Mouse (Mus musculus): ENCODE data around the gene Gfy.

Gfy gene

DNA sequence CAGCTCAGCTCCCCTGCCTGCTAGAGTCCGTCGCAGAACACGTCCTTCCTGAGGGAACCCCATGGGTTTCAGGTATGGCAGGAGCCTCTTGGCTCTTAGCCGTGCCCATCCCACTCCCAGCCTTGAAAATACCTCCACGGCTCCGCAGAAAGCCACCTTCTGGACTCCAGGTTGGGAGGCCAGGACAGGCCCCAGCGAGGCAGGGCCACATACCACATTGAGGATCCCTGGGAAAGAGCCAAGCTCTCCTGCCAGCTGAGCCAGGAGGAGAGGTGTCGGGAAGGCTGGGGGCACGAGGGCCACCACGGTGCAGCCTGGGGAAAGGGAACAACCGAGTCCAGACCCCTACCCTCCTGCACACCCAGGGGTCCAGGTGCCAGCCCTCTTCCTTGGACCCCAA, 32.1 kb downstream of the Gfy start:
- no peak for DNase-seq (ENCODE audit: low read depth)

DNA sequence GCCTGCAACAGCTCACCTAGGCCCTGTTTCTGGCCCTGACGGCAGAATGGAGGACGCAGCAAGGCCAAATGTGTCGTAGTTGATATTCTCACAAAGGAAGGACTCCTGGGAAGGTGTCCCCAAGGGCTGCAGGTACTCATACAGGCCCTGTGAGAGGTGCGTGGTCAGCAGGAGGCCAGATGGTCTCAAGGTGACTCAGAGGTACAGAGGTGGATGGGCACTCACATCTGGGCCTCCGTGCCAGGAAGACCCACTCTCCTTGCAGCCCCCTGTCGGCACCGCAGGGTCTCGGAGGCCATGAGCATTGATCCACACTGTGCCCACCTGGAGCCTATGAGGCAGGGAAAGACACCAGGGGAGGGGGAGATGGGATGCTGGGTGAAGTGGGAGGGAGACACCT, 33.9 kb downstream of the Gfy start:
- no peak for DNase-seq (ENCODE audit: low read depth)

DNA sequence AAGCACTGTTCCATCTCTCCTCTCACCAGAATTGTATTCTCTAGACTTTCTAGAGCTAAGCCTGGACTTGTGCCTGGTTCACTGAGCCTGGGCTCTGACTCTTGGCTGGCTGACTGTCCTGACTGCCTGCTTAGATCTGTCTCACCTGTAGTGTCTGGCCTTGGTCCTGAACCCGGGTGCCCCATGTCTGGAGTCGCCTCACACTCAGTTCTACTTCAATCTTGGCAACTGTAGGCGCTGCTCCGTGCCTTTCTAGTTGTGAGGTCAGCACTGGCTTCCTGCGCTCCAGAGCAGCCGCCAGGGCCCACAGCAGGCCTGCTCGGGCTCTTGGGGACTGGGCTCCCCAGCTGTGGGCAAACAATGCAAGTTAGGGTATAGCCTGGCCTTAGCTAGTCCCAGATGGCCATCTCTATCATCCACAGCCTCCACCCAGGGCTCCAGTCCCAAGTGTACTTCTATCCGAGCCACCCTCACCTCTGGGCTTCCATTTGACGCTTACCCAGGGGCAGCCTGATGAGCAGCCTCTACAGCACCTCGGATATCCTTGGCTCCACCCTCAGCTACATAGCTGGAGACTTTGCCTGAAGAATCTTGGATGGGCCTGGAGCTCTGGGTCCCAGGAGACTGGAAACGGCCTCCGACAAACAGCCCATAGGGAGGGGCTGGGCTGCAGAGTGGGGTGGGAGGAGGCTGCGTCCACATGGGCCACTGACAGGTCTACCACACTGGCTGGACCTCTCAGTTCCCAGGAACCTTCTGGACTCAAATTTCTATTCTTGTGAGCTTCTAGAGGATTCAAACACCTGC, 34.8 kb downstream of the Gfy start:
- no peak for DNase-seq (ENCODE audit: low read depth)

DNA sequence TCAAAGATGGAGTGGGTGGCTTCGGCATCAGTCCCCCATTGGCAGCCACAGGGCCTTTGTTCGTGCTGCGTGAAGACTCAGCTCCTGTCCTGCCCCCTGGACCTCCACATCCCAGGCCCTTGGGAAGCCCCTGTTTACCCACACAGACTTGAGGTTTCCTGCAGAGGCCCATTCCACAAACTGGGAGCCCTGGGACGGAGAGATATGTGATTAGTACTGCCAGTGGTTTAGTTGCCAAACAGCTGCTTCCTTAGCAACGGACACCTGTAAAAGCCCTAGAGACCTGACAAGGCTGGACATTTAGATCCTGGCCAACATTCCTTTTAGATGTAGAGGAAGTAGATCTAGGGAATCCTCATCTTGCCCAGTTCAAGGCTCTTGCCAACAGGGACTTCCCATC, 37.5 kb downstream of the Gfy start:
- DNase-seq (ENCODE audit: low read depth), result no peak

DNA sequence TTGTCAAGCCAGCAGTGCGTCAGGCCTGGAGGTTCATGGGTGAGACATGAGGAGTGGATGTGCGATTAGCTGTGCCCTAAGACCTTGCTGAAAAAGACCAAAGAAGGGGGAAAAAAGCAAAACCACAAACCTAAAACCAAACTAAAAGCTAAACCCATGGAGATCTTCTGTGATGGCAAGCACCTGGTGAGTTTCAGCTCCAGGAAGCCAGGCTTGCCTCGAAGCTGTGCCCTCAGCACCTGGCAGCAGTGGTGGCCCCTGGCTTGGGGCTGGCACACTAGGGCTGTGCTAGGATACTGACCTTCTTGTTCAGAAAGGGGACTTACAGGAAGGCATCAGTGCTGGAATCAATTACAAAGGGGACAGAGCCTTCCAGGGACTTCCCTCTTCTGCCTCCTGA, 38.0 kb downstream of the Gfy start:
- no peak for DNase-seq (ENCODE audit: low read depth)

DNA sequence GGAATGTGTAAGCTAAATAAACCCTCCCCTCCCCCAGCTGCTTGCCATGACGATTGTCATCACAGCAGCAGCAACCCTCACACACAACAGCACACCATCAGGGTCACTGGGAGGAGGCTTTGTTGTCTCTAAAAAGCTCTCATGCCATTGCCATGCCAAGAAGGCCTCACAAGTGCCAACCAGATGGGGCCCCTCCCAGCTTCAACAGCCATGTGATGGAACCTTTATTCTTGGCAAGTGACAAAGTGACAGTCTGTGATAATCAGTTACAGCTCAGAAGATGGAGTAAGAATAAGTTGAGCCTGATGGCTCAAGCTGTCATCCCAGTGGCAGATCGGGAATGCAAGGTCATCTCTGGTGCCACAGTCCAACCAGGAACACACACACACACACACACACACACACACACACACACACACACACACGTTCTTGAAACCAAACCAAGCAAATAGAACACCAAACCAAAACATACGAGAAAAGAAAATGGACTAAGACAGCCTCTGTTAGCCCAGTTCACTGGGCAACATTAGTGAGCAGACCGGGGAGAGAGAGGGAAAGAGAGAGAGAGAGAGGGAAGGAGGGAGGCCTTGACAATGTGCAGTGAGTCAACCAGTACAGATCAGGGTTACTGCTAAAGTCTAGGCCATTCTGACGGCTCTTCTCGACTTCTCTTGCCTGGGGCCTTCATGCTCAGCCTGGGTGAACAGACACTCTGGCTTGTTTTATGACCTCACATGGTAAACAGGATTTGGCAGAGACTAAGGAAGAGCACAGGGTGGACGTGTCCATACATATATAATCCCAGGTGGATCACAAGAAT, 39.3 kb downstream of the Gfy start:
- no peak for DNase-seq (ENCODE audit: low read depth)

DNA sequence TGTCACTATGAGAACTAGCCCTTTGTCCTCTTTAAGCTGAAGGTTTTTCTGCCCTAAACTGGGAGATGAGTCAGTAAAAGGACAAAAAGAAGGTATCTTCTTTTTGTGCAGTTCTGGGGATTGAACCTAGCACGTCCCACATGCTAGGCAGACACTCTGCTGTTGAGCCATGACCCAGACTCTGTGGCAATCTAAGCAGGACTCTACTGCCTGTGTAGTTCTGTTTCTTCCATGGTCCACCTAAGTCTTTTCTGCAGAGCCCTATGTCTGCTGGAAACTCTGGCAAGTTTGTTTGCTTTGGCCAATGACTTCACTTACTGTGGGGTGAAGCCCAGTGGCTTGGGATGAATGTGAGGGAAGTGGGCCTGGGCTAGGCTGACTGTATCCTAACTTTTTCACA, 41.0 kb downstream of the Gfy start:
- no peak for DNase-seq (ENCODE audit: low read depth)

DNA sequence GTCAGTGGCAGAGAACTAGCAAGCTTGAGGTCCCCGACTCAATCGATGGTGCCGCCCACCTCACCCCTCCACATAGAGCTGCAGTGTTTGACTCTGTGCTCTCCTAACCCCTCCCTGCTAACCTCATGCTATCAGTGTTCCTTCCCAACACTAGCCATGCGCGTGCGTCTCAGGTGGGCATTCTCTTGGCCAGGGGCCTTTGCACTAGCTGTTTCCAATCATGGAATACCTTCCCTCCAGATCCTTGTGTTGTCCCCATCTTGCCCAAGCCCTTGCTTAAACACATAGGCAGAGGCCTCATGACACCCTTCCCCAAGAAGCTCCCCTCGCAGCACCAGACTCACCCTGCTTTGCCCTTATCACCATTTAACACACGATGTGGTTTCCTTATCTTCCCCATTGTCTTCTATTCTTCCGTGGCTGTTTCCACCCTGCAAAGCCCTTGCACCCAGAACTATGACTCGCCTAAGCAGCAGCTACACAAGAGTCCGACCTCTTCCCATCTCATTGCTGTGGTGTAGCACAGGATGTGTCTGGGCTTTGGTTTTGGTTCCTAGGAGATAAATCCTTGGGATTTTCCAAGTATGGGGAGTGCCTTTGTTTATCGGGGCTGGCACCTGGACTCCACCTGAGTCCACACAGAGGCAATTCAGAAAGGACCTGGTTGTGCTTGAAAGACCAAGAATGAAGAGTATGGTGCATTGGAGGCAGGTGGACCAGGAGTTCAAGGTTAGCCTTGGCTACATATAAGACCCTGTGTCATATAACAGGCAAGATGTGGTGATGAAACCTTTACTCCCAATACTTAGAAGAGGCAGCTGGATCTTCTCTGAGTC, 42.0 kb downstream of the Gfy start:
- no peak for DNase-seq (ENCODE audit: low read depth)

DNA sequence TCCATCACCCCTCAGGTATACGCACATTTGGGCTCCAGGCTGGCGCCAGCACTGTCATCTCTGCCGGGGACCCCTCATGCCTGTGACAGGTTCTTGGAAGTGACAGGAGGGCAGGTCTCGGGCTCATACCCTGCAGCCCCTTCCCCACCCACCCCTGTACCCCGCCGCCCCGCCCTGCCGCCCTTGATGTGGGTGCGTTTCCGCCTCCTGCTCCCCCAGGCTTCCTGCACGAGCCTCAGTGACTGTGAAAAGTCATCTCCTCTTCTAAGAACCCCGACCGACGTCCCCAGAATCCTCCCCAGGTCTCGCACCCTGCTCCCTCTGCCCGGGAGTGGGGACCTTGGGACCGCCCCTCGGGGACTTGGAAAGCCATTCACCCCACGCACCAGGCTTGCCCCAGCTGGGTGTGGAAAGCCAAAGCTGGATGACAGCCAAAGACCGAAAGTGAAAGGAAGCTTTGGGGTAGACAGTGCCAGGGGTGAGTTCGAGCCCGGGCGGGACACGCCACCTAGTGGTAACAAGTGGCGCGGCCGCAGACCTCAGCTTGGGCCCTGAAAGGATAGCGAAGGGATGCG, 43.3 kb downstream of the Gfy start, which contains the start of the genes Gm45713 and Flt3l:
Gm45713 (minus strand) TSS at position 239 of the 575 bp plus-strand sequence.
Flt3l (minus strand) TSS at position 440 of the 575 bp plus-strand sequence.
- DNase-seq (ENCODE audit: low read depth), result peak; percentile 84

DNA sequence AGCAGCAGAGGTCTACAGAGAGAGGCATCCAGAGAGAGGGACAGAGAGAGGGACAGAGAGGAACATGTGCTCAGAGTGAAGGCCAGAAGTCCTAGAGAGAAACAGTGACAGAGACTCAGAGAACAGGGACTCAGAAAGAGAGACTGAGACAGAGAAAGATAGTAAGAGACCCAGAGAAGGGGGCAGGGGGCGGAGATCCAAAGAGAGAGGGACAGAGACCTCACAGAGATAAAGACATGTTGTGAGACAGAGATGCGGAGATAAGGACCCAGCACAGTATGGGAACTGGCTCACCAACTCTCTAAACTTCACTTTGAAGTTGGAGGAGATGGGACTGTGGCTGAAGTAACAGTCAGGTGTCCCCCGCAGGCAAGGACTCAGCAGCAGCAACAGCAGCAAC, 44.0 kb downstream of the Gfy start:
- no peak for DNase-seq (ENCODE audit: low read depth)

DNA sequence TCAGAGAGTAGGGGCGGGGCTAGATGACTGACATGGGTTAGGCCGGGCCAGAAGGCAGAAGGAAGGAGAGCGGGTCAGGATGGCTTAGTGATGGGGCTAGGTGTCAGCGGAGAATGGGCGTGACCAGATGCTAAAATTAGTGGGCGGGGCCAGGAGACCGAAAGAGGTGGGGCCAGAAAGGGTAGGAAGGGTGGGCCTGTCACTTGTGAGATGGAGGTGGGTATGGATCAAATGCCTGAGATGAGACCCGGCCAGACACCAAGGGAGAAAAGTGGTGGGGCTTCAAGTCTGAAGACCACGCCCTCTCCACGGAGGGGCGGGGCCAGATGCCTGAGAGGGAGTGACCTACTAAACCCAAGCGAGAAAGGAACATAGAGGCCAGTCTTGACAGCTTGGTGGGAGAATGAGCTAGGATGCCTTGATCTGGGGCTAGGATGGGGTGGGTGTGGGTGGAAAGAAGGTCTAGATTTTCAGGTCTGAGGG, 44.8 kb downstream of the Gfy start:
- peak; percentile 79 for DNase-seq (ENCODE audit: low read depth)

DNA sequence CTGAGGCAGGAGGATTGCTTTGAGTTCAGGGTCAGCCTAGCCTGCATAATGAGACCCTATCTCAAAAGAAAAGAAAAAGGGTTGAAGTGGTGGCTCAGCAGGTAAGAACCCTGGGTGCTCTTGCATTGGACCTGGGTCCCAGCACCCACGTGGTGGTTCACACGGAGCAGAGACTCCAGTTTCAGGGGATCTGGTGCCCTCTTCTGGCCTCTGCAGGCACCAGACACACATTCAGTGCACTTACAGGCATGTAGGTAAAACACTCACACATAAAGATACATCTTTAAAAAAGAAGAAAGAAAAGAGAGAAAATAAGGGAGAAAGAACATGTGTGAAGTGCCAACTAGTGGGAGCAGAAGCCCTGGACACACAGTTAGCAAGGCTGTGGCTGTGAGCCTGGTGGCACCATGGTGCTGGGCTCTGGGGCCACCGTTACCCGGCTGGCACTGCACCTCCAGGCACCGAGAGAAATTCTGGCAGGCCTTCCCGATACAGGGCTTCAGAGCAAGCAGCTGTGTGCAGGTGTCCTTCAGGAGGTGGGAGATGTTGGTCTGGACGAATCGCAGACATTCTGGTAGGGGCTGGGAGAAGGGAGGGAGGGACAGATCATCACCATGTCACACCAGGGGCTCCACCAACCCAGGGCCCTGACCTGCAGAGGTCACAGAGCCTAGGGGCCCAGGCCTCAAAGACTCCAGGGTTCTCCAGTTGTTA, 45.8 kb downstream of the Gfy start:
- no peak for DNase-seq (ENCODE audit: low read depth)

DNA sequence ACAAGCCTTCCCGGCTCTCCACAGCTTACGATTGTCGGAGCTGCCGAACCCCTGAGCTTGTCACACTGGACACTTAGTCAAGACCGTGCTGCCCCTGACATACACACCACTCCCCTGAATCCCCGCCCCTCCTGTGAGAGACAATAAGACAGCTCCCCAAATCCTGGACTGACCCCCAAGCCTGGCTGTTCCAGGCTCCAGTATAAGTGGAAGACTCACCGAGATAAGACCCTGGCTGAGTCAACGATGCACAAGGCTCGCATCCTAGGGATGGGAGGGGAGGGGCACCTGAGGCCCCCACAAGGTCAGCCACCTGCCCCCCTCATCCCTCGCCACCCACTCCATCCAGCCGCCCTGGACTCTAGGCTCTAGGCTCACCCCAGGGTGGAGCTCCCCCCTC, 47.5 kb downstream of the Gfy start:
- DNase-seq (ENCODE audit: low read depth), result no peak

DNA sequence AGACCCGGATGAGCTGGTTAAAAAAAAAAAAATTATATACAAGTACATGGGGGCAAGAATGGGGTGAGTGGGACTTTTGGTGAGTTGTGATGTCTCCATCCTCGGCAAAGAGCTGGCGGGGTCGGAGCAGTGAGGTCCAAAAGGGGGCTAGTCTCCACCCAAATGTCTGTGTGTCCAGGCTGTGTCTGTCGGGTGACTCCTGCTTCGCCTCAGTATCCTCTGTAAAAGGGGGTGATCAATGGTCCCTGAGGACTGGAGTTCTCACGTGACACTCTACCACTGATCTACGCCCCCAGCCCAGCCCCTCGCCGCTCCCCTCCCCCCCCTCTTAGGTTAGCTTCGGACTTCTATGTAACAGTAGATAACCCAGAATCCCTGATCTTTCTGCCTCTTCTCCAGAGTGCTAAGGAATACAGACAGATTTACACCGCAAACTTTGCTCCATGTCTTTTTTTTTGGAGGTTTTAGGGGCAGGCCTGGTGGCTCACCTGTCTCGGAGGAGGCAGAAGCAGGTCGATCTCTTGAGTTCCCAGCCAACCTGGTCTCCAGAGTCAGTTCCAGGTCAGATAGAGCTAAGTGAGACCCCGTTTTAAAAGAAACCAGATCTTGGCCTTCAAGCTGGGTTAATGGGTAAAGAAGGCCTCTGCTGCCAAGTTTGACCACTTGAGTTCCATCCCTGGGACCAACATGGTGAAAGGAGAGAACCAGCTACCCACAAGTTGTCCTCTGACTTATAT, 49.4 kb downstream of the Gfy start:
- DNase-seq (ENCODE audit: low read depth), result no peak

DNA sequence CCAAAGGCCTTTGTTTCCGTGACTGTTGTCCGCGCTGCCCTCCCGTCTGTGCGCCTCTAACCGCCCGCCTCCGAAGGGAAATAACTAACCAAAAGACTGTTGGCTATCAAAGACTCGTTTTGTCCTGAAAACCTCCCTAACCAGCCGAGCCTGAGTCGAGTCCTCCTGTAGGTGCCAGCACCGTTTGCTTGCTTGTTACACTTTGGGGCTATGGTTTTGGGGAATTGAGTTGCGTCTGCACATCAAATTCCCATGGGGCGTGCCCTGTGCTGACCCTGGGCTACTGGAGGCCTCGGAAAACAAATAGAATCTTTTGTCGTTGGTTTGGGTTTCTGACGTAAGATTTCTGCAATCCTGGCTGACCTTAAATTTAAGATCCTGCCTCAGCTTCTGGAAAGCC, 50.1 kb downstream of the Gfy start:
- no peak for DNase-seq (ENCODE audit: low read depth)

DNA sequence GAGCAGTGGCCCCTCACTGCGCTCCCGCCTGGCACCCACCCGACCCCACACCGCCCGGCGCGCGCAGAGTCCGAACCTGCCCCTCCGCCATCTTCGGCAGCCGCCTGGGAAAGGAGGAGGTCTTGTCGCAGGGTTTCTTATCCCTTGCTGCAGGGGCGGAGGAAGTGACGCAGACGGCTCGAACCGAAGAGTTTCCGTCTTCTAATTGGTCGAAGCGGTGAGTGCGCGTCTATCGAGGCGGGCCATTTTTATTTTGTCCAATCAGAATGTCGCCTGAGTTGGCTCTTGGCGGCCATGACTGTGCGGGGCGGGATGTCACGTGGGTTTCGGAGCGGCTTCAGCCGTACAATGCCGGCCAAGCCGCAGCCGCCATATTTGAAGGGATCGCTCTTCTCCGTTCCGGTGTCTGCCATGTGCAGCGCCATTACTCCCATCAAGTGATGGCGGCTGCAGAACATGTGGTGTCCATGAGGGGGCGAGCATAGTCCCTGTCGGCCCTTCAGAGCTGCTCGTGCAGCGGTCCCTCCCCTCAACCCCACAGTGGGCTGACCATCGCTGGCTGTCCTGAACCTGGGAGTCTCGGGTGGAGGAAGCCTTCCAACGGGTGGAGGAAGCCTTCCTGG, 50.6 kb downstream of the Gfy start, which contains the start of gene Rpl13a:
Rpl13a (minus strand) TSS at position 138 of the 623 bp plus-strand sequence.
- DNase-seq (ENCODE audit: low read depth), result peak; percentile 97

DNA sequence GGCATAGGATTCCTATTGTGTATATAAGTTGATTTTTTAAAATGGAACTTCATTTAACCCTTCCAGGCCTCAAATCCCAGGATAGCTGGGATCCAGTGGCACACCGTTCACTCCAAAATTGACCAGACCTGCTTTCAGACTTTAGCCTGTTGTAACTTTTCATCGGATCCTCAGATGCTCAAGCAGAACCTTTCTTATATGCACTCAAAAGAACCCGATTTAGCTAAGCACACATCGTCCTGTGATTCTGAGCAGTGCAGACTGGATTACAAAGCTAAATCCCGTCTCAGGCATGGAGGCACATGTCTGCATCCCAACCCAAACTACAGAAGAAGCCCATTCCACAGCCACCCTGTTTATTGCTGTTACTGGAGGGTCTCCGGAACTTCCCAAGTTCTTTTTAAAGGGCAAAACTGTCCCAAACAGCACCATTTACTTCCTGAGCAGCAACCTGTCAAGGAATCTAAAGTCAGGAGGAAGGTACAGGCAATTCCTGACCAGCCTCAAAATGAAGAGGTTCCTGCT, 51.6 kb downstream of the Gfy start:
- no peak for DNase-seq (ENCODE audit: low read depth)

DNA sequence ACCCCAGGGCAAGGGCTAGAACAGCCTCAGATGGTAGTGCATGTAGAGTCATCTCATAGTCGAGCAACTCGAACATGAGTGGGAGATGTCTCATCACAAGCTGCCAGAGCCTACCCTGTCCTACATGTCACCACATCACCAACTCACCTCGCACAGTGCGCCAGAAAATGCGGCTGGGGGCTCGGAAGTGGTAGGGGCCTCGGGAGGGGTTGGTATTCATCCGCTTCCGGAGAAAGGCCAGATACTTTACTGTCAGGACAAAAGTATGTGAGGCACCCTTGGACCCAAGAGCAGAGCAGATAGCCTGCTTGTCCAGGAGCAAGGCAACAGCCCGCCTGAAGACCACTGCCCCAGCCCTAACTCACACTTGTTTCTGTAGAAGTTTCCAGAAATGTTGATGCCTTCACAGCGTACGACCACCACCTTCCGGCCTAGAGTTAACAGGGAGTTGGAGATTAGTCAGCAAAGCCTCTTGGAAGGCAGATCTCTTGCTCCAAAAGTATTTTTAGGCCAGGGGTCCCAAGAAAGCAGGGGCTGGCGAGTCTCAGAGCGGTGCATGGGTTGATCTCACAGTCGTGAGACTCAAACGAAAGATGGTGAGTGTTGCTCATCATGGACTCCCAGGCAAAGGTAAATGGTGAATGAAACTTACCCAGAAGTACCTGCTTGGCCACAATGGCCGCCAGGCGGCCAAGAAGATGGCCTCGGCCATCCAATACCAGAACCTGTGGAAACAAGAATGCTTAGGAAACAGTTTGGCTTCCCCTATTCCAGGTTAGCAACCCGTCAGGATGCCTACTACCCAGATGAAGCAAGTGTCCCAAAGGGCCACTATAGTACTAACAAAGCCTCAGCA, 52.3 kb downstream of the Gfy start:
- DNase-seq (ENCODE audit: low read depth), result no peak
